Mouse (Mus musculus): ENCODE results near the gene Ccdc173.

GRCm38 (mm10) chr2:69816575-69816974 is 27.2 kb upstream of the Ccdc173 start:
- TF ChIP-seq POLR2A (IDR thresholded peaks at IDR 0.05; ENCODE audit: low read depth, low read length) (no peak), CTCF (conservative IDR thresholded peaks at IDR 0.05; ENCODE audit: insufficient read depth, insufficient read length, low read depth, low read length) (no peak)
